Mouse (Mus musculus) fibroblast of lung, adult 2 months (primary cell): ENCODE measurements around the gene Ercc4.

Experiments
- DNase-seq: peaks from one replicate; pipeline ENCODE4 v3.0.0-alpha.2; 2011; ENCODE audit warnings: low read depth

Ercc4 gene

GRCm38 (mm10) chr16:13194882-13195281 is 85.4 kb downstream of the Ercc4 start:
- DNase-seq: no peak

- DNase-seq: no peak
These were observed 87.1 kb downstream of the Ercc4 start for GRCm38 (mm10) chr16:13196626-13197025.

DNA sequence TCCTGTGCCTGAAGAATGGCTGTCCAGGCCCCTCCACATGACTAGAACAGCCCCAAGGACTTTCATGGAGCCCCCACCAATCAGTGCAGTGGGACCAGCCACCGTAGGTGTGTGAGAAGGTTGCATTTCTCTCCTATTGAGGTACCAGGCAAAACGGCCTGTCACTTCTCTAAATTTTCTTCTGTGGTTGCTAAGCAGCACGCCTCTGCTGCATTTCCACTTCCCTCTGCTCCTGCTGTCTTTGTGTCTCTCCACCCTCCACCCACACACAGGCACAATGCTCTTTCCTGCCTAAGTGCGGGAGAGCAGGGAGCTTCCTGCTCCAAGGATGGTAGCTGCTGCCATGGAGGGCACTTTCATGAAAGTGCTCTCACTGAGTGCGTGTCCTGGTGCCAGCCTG is 87.8 kb downstream of the Ercc4 start:
- DNase-seq: no peak

GRCm38 (mm10) chr16:13199204-13199603 is 89.7 kb downstream of the Ercc4 start:
- no peak for DNase-seq
